Mouse (Mus musculus) forebrain, embryonic 15.5 days (tissue): Measurements from ENCODE around the gene Egfl7. TPM values are rescaled to one million over a fixed set of nuclear protein-coding genes. Genes with fewer than 3 reads are reported as not detected.

Source experiments
- ATAC-seq: fragments of 200-750 bp; cut with Nextera tagmentation; replicated peaks from 2 replicates; pipeline ENCODE4 v1.8.0; 2017; ENCODE audit warnings: mild to moderate bottlenecking, moderate TSS enrichment, moderate library complexity
- H3K27ac ChIP-seq: fragments of 300-500 bp; sonication (generic); replicated peaks from 2 replicates; pipeline ENCODE4 v1.5.1; 2015; ENCODE audit warnings: mild to moderate bottlenecking, inconsistent platforms
- H3K27me3 ChIP-seq: fragments of 300-500 bp; sonication (generic); 2 replicates; pipeline ENCODE4 v1.6.1; 2015; ENCODE audit warnings: inconsistent platforms
- H3K36me3 ChIP-seq: fragments of 300-500 bp; sonication (generic); 2 replicates; pipeline ENCODE4 v1.6.1; 2015; ENCODE audit warnings: mild to moderate bottlenecking, inconsistent platforms
- H3K4me1 ChIP-seq: fragments of 300-500 bp; sonication (generic); 2 replicates; pipeline ENCODE4 v1.6.1; 2015; ENCODE audit warnings: inconsistent platforms
- H3K4me2 ChIP-seq: fragments of 300-500 bp; sonication (generic); replicated peaks from 2 replicates; pipeline ENCODE4 v1.6.1; 2015; ENCODE audit warnings: mild to moderate bottlenecking, inconsistent platforms
- H3K4me3 ChIP-seq: fragments of 300-500 bp; sonication (generic); 2 replicates; pipeline ENCODE4 v1.5.1; 2015; ENCODE audit warnings: mild to moderate bottlenecking, inconsistent platforms
- H3K9ac ChIP-seq: fragments of 300-500 bp; sonication (generic); replicated peaks from 2 replicates; pipeline ENCODE4 v1.6.1; 2015; ENCODE audit warnings: mild to moderate bottlenecking, inconsistent platforms
- H3K9me3 ChIP-seq: fragments of 300-500 bp; sonication (generic); 2 replicates; pipeline ENCODE4 v1.6.1; 2016; ENCODE audit warnings: inconsistent platforms
- WGBS: fragments of 180-500 bp; shearing (Covaris S2); methylation state at CpG from one replicate; pipeline ENCODE4 v1.1.7; 2015; ENCODE audit warnings: mixed read lengths; 5-methylcytosine and 5-hydroxymethylcytosine counted together
- polyA plus RNA-seq: library from polyadenylated mRNA; unstranded; fragments of >200 nt; fragmentation: Nextera tagmentation; extraction: Ambion mirVana; gene quantifications from 2 replicates; pipeline ENCODE4 v1.2.1, GENCODE M21; 2015

Egfl7 gene
- polyA plus RNA-seq, 1 experiment from 2014 or later, result 46.4 TPM

GRCm38 (mm10) chr2:26571826-26572225 lies 8.0 kb upstream of the Egfl7 start:
- 62% methylated on average over 5 of the region's 5 CpGs for WGBS
- H3K4me3 ChIP-seq, result no peak overlapping the region
- peaks cover 11% of the 10 kb centered on the region for H3K4me1 ChIP-seq
- no peak overlapping the region for H3K4me2 ChIP-seq
- no peak overlapping the region for H3K9ac ChIP-seq
- no peaks in the 10 kb centered on the region for H3K36me3 ChIP-seq
- no peak for ATAC-seq
- H3K27me3 ChIP-seq, result no peaks in the 10 kb centered on the region
- H3K27ac ChIP-seq, result peak overlapping the region; percentile 11; the same call in 1 of the 2 replicates
- H3K9me3 ChIP-seq, result no peaks in the 10 kb centered on the region

- WGBS, result 42% methylated on average over 12 of the region's 12 CpGs
- H3K9me3 ChIP-seq, result no peaks in the 10 kb centered on the region
- H3K9ac ChIP-seq, result no peak overlapping the region
- no peaks in the 10 kb centered on the region for H3K36me3 ChIP-seq
- peaks cover 11% of the 10 kb centered on the region for H3K4me1 ChIP-seq
- no peak overlapping the region for H3K4me2 ChIP-seq
- H3K27ac ChIP-seq, result peak overlapping the region; percentile 49; the same call in 1 of the 2 replicates
- H3K27me3 ChIP-seq, result no peaks in the 10 kb centered on the region
- H3K4me3 ChIP-seq, result no peak overlapping the region
- peak; percentile 68 for ATAC-seq
Observed at GRCm38 (mm10) chr2:26573396-26573795, 6.4 kb upstream of the Egfl7 start.

GRCm38 (mm10) chr2:26573807-26574206 lies 6.0 kb upstream of the Egfl7 start:
- Histone ChIP-seq H3K27me3 (no peaks in the 10 kb centered on the region), H3K27ac (peak overlapping the region; percentile 49; the same call in 1 of the 2 replicates), H3K4me3 (no peak overlapping the region), H3K4me2 (no peak overlapping the region), H3K36me3 (no peaks in the 10 kb centered on the region), H3K9me3 (no peaks in the 10 kb centered on the region), H3K4me1 (peaks cover 11% of the 10 kb centered on the region), H3K9ac (no peak overlapping the region)
- 0 out of 2 replicates have a peak, but pooled peaks have one; percentile 20 for ATAC-seq
- WGBS, result 20% methylated on average over 5 of the region's 5 CpGs

GRCm38 (mm10) chr2:26574862-26575261 lies 5.0 kb upstream of the Egfl7 start:
- Histone ChIP-seq H3K36me3 (no peaks in the 10 kb centered on the region), H3K4me2 (no peak overlapping the region), H3K9ac (no peak overlapping the region), H3K27ac (no peak overlapping the region), H3K4me3 (no peak overlapping the region), H3K9me3 (no peaks in the 10 kb centered on the region), H3K27me3 (no peaks in the 10 kb centered on the region), H3K4me1 (peaks cover 11% of the 10 kb centered on the region)
- 13% methylated on average over 5 of the region's 5 CpGs for WGBS
- no peak for ATAC-seq

GRCm38 (mm10) chr2:26575378-26575777 lies 4.4 kb upstream of the Egfl7 start:
- Histone ChIP-seq H3K27ac (no peak overlapping the region), H3K9me3 (no peaks in the 10 kb centered on the region), H3K4me1 (peaks cover 11% of the 10 kb centered on the region), H3K9ac (no peak overlapping the region), H3K4me3 (no peak overlapping the region), H3K36me3 (no peaks in the 10 kb centered on the region), H3K27me3 (no peaks in the 10 kb centered on the region), H3K4me2 (no peak overlapping the region)
- WGBS, result 85% methylated on average over 1 of the region's 1 CpGs
- ATAC-seq, result no peak

- no peak for ATAC-seq
- 61% methylated on average over 4 of the region's 4 CpGs for WGBS
Observed at GRCm38 (mm10) chr2:26575865-26576264, 3.9 kb upstream of the Egfl7 start.

GRCm38 (mm10) chr2:26576462-26576861 lies 3.4 kb upstream of the Egfl7 start:
- WGBS, result 40% methylated on average over 4 of the region's 4 CpGs
- H3K27ac ChIP-seq, result no peak overlapping the region

More at GRCm38 (mm10) chr2:26575865-26576264, 3.9 kb upstream of the Egfl7 start:
- H3K27me3 ChIP-seq, result no peaks in the 10 kb centered on the region
- no peak overlapping the region for H3K9ac ChIP-seq
- no peaks in the 10 kb centered on the region for H3K36me3 ChIP-seq
- no peaks in the 10 kb centered on the region for H3K9me3 ChIP-seq
- no peak overlapping the region for H3K27ac ChIP-seq
- peaks cover 11% of the 10 kb centered on the region for H3K4me1 ChIP-seq
- H3K4me3 ChIP-seq, result no peak overlapping the region
- H3K4me2 ChIP-seq, result no peak overlapping the region

GRCm38 (mm10) chr2:26578369-26578768 lies 1.4 kb upstream of the Egfl7 start:
- H3K4me2 ChIP-seq, result no peak overlapping the region
- H3K9me3 ChIP-seq, result no peaks in the 10 kb centered on the region
- H3K9ac ChIP-seq, result no peak overlapping the region
- no peak overlapping the region for H3K4me3 ChIP-seq
- H3K27me3 ChIP-seq, result no peaks in the 10 kb centered on the region
- 49% methylated on average over 6 of the region's 6 CpGs for WGBS
- no peak for ATAC-seq
- no peaks in the 10 kb centered on the region for H3K36me3 ChIP-seq
- H3K4me1 ChIP-seq, result peaks cover 8% of the 10 kb centered on the region
- H3K27ac ChIP-seq, result no peak overlapping the region

More at GRCm38 (mm10) chr2:26576462-26576861, 3.4 kb upstream of the Egfl7 start:
- Histone ChIP-seq H3K4me1 (peaks cover 11% of the 10 kb centered on the region), H3K9me3 (no peaks in the 10 kb centered on the region), H3K27me3 (no peaks in the 10 kb centered on the region), H3K4me2 (no peak overlapping the region), H3K9ac (no peak overlapping the region), H3K4me3 (no peak overlapping the region), H3K36me3 (no peaks in the 10 kb centered on the region)
- no peak for ATAC-seq

- Histone ChIP-seq H3K9ac (no peak overlapping the region), H3K4me1 (no peaks in the 10 kb centered on the region), H3K4me2 (no peak overlapping the region), H3K27ac (no peak overlapping the region), H3K4me3 (no peak overlapping the region), H3K27me3 (no peaks in the 10 kb centered on the region), H3K9me3 (no peaks in the 10 kb centered on the region), H3K36me3 (no peaks in the 10 kb centered on the region)
- no peak for ATAC-seq
- WGBS, result 86% methylated on average over 5 of the region's 5 CpGs
Observed at GRCm38 (mm10) chr2:26580751-26581150, 937 bp downstream of the Egfl7 start.

GRCm38 (mm10) chr2:26582203-26582602 lies 2.4 kb downstream of the Egfl7 start:
- Histone ChIP-seq H3K4me2 (no peak overlapping the region), H3K27me3 (no peaks in the 10 kb centered on the region), H3K27ac (no peak overlapping the region), H3K9me3 (no peaks in the 10 kb centered on the region), H3K4me3 (no peak overlapping the region), H3K4me1 (peaks cover 10% of the 10 kb centered on the region), H3K9ac (no peak overlapping the region), H3K36me3 (no peaks in the 10 kb centered on the region)
- 67% methylated on average over 2 of the region's 2 CpGs for WGBS
- no peak for ATAC-seq

GRCm38 (mm10) chr2:26582741-26583140 lies 2.9 kb downstream of the Egfl7 start:
- H3K27ac ChIP-seq, result no peak overlapping the region
- H3K36me3 ChIP-seq, result no peaks in the 10 kb centered on the region
- no peaks in the 10 kb centered on the region for H3K27me3 ChIP-seq
- H3K4me1 ChIP-seq, result peaks cover 10% of the 10 kb centered on the region
- no peak for ATAC-seq
- no peak overlapping the region for H3K4me2 ChIP-seq
- no peak overlapping the region for H3K4me3 ChIP-seq
- no peaks in the 10 kb centered on the region for H3K9me3 ChIP-seq
- no peak overlapping the region for H3K9ac ChIP-seq
- WGBS, result 65% methylated on average over 7 of the region's 7 CpGs

GRCm38 (mm10) chr2:26583640-26584039 lies 3.8 kb downstream of the Egfl7 start:
- no peaks in the 10 kb centered on the region for H3K9me3 ChIP-seq
- peak overlapping the region; percentile 6; the same call in 1 of the 2 replicates for H3K4me3 ChIP-seq
- no peaks in the 10 kb centered on the region for H3K27me3 ChIP-seq
- ATAC-seq, result no peak
- H3K36me3 ChIP-seq, result no peaks in the 10 kb centered on the region
- no peak overlapping the region for H3K4me2 ChIP-seq
- no peak overlapping the region for H3K9ac ChIP-seq
- no peak overlapping the region for H3K27ac ChIP-seq
- H3K4me1 ChIP-seq, result peaks cover 10% of the 10 kb centered on the region
- WGBS, result 76% methylated on average over 11 of the region's 11 CpGs

- H3K4me1 ChIP-seq, result peaks cover 10% of the 10 kb centered on the region
- no peaks in the 10 kb centered on the region for H3K36me3 ChIP-seq
- H3K9ac ChIP-seq, result no peak overlapping the region
- H3K27me3 ChIP-seq, result no peaks in the 10 kb centered on the region
- WGBS, result 62% methylated on average over 6 of the region's 6 CpGs
- no peak overlapping the region for H3K4me2 ChIP-seq
- H3K9me3 ChIP-seq, result no peaks in the 10 kb centered on the region
- no peak overlapping the region for H3K4me3 ChIP-seq
- no peak for ATAC-seq
- H3K27ac ChIP-seq, result peak overlapping the region; percentile 50
Observed at GRCm38 (mm10) chr2:26585713-26586112, 5.9 kb downstream of the Egfl7 start.
